Mouse (Mus musculus): ENCODE data around the gene Nrxn2.

DNA sequence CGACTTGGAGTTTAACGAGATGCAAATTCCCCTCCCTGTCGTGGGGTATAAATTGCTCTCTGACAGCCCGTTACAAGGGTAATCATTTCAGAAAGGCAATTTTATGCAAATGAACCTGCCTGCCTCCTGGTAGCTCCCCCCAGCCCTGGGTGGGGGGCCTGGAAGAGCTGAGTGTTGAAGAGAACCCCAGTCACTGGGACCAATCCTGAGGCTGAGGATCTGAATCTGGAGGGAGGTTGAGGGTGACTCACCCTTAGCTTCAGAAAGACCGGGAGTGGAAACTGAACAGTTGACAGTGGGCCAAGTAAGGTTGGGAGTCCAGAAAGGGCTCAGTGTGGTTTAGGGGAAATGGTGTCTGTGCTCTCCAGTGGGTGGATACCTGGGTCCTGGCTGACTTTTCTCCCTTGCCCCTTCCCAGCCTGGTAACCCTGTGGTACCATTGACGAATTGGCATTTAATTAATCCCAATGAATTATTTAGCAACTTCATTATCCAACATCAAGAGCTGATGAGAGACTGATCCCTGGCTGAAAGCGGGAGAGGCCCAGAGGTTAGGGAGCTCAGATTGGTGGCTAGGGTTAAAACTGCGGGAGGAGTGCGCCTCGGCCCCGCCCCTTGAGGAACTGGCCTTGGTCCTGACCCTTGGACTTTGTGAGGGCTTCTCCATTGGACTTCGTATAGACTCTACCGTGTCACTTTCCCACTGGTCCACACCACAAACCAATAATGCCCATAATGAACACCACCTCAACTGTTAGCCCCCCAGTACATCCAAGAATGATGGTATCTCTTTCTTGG, 8.4 kb downstream of the Nrxn2 start:
- no peak for TF ChIP-seq POLR2AphosphoS5 (IDR thresholded peaks at IDR 0.05; ENCODE audit: insufficient replicate concordance, low read depth, low read length)
- TF ChIP-seq GATA1 (IDR thresholded peaks at IDR 0.05; ENCODE audit: borderline replicate concordance, low read length) = no peak

All from G1E (cell line).